Mouse (Mus musculus) brain, embryonic 14.5 days (tissue): ENCODE results near the gene Zfp358. TPM values are rescaled to one million over a fixed set of nuclear protein-coding genes. Genes with fewer than 3 reads are reported as not detected.

Source experiments
- DNase-seq: peaks from one replicate; pipeline ENCODE4 v3.0.0-alpha.2; 2011; ENCODE audit warnings: low read depth
- CTCF ChIP-seq: fragments of 200-500 bp; IDR thresholded peaks from 2 replicates; pipeline ENCODE4 v1.5.1; 2012; ENCODE audit warnings: inconsistent platforms, mild to moderate bottlenecking, moderate library complexity, borderline replicate concordance; ENCODE audit not compliant: insufficient read depth, insufficient read length; ENCODE audit errors: extremely low read depth
- POLR2A ChIP-seq: fragments of 200-500 bp; IDR thresholded peaks from 2 replicates; pipeline ENCODE4 v1.6.1; 2012; ENCODE audit warnings: mild to moderate bottlenecking, inconsistent platforms, borderline replicate concordance; ENCODE audit not compliant: poor library complexity, insufficient read depth, insufficient read length, severe bottlenecking; ENCODE audit errors: extremely low read depth
- polyA plus RNA-seq: library from polyadenylated mRNA; depleted of rRNA; stranded (reverse); fragments of >200 nt; gene quantifications from 2 replicates; pipeline ENCODE4 v1.2.3, GENCODE M21; 2012

Gene Zfp358
- polyA plus RNA-seq, 1 experiment, result 154 TPM

DNA sequence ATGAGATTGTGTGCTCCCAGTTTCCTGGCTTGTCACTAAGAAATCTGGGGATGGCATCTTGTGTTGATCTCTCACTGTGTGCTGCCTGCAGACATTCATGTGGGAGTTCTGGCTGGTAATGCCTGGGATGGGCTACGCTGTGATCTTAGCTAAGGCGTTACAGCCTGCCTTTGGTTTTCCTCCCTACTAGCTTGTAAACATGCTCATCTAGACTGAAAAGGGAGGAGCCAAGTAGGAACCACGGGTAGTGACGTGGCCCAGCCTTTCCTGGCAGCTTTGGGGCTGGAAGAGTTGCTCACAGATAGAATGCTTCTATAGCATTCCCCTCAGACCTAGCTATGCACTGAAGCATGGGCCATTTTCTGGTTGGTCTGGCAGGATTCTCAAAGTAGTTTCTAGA lies 9.3 kb downstream of the Zfp358 start:
- no peak for TF ChIP-seq CTCF
- TF ChIP-seq POLR2A, result no peak
- no peak for DNase-seq

DNA sequence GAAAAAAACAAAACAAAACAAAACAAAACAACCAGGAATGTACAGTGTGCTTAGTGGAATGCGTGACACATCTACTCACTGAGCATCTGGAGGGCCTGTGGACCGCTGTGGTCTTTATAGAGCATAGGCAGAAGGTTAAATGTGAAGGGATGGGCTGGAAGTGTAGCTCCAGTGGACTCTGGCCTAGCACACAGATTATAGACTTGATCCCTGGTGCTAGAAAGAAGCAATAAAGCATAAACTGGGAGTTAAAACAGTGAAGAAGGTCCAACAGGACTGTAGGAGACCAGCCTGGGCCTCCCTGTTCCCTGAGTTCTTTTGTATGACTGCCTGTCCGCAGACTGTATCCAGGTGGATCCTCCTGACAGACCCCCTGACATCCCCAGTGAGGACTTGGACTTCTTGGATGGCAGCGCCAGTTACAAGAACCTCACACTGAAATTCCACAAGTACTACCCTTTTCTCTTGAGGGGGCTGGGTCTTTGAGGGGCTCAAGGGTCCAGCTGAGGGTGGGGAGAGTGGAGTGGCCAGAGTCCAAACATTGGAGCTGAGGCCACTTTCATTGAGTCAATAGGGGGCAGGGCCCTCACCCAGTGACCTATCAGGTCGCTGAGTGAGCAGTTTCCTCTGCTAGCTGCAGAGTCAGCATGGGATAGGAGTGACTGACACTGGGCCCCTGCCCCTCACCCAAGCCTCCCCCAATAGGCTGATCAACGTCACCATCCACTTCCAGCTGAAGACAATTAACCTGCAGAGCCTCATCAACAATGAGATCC lies 15.2 kb downstream of the Zfp358 start:
- TF ChIP-seq CTCF, result no peak
- DNase-seq, result no peak

DNA sequence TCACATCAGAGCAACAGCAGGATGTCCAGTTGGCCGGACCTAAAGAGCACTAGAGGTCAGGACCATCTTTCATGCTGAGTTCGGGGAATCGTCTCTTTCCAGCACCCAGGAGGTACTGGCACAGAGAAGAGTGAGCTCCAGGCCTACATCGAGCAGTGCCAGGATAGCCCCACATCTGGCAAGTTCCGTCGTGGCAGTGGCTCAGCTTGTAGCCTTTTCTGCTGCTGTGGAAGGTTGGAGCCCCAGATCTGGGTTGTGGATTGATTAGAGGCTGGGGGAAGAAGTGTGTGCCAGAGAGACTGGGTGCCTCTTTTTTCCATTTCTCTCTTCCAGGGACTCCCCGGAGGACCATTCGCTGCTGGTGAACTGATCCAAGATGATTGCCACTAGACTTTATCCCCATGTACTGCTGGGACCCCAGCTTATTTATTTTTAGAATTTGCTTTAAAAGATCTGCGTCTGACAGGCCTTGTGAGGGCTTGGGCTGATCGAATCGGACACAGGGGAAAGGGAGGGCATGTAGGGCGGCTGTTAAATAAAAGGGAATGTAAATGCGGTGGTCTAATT lies 21.8 kb downstream of the Zfp358 start:
- no peak for TF ChIP-seq POLR2A
- no peak for TF ChIP-seq CTCF
- DNase-seq, result peak; percentile 5

DNA sequence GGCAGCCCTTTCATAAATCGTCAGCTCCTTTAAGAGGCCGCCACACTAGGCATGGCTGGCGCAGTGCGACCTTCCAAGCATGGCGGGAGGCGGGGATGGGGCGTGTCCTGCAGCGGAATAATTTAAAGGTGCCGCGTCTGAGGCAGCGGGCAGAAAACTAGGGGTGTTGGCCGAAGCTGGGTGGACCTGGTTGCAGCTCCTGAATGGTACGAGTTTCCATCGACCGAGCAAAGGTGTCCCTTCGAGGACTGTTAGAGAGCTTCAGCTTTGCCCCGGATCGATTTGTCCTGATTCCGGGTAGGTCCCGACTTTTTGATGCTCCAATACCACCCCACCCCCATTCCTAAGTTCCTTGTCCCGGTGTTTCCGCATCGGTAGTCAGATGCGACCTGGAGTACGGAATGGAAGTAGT lies 22.3 kb downstream of the Zfp358 start, which contains the start of gene Pnpla6:
Gene Pnpla6, plus strand, starts transcription at position 125 of the 412 bp plus-strand sequence.
- DNase-seq, result peak; percentile 94
- TF ChIP-seq CTCF (no peak), POLR2A (peak; percentile 47; the same call in 1 of the 2 replicates)

DNA sequence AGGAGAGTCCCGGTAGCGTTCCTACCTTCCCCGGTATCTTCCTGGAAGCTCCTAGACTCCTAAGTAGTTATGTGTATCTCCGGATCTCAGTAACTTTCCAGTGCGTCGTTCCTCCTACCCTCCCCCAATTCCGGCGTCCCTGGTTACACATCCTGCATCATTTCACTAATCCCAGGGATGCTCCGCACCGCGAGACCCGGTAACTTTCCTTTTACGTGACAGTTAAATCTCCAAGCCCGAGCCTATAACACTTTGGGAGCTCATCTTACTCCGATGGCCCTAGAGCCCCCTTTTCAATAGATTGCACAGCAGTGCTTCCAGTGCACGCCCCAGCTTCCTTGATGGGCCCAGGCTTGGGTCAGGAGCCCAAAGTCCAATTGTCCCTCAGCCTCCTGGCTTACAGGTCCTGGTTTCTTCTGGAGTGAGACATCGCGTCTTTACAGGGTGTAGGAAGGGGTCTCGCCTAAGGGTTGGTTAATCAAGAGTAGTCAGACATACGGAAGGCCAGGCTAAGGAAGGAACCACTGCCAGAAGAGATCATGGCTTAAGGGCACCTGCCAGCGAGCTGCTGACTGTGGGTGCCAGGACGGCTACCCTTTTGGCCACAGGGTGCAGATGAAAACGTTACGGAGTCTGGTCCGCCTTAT lies 23.0 kb downstream of the Zfp358 start:
- no peak for TF ChIP-seq CTCF
- TF ChIP-seq POLR2A, result no peak
- peak; percentile 65 for DNase-seq

DNA sequence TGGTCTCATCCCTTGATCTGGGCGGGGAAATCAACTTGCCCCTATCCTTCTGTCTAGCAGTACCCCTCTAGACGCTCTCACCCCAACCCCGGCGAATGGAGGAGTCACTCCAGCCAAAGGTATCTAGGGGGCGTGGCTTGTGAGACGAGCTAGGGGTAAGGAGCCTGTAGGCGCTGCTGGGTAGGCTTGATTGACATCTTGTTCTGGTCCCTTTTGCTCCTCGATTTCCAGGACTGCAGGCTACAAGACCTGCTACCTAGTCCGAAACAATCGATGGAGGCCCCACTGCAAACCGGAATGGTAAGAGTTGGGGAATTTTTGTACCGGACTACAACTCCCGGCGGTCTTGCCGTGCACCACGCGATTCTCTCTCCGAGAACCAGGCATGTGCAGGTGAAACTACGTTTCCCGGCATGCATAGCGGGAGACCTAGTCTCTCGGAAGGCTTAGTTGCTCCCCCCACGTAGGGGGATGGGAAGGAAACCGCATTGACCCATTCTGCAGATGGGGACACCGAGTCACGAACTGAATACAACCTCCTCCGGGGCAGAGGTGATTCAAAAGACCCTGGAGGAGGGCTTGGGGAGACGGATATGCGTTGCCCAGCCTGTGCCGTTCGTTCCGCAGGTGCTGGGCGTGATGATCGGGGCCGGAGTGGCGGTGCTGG lies 23.6 kb downstream of the Zfp358 start:
- TF ChIP-seq POLR2A (peak; percentile 28; the same call in 1 of the 2 replicates), CTCF (no peak)
- peak; percentile 97 for DNase-seq

DNA sequence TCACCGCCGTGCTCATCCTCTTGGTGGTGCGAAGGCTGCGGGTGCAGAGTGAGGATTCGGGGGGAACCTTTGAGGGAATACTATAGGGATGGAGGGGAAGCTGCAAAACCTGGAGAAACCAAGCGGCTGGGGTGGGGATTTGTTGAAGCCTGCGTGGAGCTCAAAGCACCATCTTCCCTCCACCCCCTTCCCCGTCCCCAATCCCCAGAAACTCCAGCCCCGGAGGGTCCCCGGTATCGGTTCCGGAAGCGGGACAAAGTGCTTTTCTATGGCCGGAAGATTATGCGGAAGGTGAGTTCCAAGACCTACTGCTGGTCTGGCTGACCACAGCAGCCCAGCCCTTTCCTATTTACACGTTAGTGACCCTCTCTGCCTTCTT lies 24.2 kb downstream of the Zfp358 start:
- DNase-seq, result no peak
- no peak for TF ChIP-seq CTCF
- no peak for TF ChIP-seq POLR2A

DNA sequence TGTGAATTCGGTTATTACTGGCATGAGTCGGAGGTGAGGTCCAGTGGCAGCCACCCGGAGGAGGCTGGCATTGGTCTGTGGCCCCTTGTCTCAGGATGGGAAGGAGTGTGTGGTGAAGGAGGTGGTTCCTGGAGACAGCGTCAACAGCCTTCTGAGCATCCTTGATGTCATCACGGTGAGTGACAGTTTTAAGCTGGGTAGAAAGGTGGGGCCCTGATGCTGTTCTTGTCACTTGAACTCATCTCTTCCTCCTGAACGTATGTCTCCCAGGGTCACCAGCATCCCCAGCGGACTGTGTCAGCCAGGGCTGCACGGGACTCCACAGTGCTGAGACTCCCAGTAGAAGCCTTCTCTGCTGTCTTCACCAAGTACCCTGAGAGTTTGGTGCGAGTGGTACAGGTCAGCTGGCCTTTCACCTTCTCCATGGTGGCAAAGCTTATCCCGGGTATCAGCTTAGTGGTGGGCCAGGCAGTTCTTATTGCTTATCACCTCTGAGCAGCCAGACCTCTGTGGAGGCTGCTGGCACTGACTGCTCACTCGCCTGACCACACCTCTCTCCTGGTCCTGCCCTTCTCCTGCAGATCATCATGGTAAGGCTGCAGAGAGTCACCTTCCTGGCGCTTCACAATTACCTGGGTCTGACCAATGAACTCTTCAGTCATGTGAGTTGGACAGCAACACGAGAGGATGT lies 29.2 kb downstream of the Zfp358 start:
- no peak for TF ChIP-seq POLR2A
- no peak for TF ChIP-seq CTCF
- DNase-seq, result no peak

DNA sequence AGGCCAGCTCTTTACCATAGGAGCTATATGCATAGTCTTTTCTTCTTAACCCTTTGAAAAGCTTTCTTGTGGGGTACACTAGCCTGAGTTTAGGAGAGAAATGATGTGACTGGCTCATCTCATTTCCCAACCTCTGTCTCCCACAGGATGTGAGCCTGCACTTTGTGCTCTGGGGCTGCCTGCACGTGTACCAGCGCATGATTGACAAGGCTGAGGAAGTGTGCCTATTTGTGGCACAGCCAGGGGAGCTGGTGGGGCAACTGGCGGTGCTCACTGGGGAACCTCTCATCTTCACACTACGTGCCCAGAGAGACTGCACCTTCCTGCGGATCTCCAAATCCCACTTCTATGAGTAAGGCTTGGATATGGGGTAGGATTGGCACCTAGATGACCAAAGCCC lies 37.9 kb downstream of the Zfp358 start:
- no peak for DNase-seq
- TF ChIP-seq CTCF (no peak), POLR2A (no peak)

DNA sequence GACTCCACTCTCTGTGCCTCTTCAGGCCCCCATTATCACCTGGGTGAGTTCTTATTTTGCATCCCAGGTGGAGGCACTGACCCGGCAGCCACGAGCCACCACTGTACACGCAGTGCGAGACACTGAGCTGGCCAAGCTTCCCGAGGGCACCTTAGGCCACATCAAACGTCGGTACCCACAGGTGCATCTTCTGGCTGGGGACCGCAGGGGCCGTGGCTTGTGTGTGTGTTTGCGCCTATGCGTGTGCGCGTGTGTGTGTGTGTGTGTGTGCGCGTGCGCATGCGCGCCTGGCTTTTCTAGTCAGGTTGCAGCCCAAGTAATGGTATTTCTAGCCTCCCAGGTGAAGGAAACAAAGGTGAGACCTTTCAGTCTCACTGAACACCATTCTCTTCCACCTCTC lies 39.0 kb downstream of the Zfp358 start:
- DNase-seq, result no peak
- TF ChIP-seq POLR2A (no peak), CTCF (no peak)
